Mouse (Mus musculus) embryonic facial prominence, embryonic 14.5 days (tissue): ENCODE results near the gene Trmt1. TPM values are rescaled to one million over a fixed set of nuclear protein-coding genes. Genes with fewer than 3 reads are reported as not detected.

ENCODE experiments used
- ATAC-seq: fragments of 200-750 bp; cut with Nextera tagmentation; 2 replicates; pipeline ENCODE4 v1.8.0; 2017; ENCODE audit warnings: low read depth, moderate number of reproducible peaks, moderate TSS enrichment
- DNase-seq: peaks from one replicate; pipeline ENCODE4 v3.0.0-alpha.2; 2015; ENCODE audit warnings: low spot score
- H3K27ac ChIP-seq: fragments of 300-500 bp; sonication (generic); replicated peaks from 2 replicates; pipeline ENCODE4 v1.5.1; 2014; ENCODE audit warnings: low read depth, mild to moderate bottlenecking, low read length, moderate library complexity
- H3K27me3 ChIP-seq: fragments of 300-500 bp; sonication (generic); replicated peaks from 2 replicates; pipeline ENCODE4 v1.6.1; 2014; ENCODE audit warnings: low read length; ENCODE audit not compliant: control insufficient read depth, insufficient read depth
- H3K36me3 ChIP-seq: fragments of 300-500 bp; sonication (generic); 2 replicates; pipeline ENCODE4 v1.6.1; 2014; ENCODE audit warnings: low read length, mixed read lengths; ENCODE audit not compliant: control insufficient read depth, insufficient read depth
- H3K4me1 ChIP-seq: fragments of 300-500 bp; sonication (generic); 2 replicates; pipeline ENCODE4 v1.6.1; 2014; ENCODE audit warnings: antibody characterized with exemption, low read length; ENCODE audit not compliant: control insufficient read depth, insufficient read depth
- H3K4me2 ChIP-seq: fragments of 300-500 bp; sonication (generic); 2 replicates; pipeline ENCODE4 v1.6.1; 2014; ENCODE audit warnings: low read depth, mild to moderate bottlenecking, low read length, moderate library complexity, mixed read lengths
- H3K4me3 ChIP-seq: fragments of 300-500 bp; sonication (generic); 2 replicates; pipeline ENCODE4 v1.5.1; 2014; ENCODE audit warnings: low read depth, mild to moderate bottlenecking, low read length
- H3K9ac ChIP-seq: fragments of 300-500 bp; sonication (generic); 2 replicates; pipeline ENCODE4 v1.6.1; 2014; ENCODE audit warnings: low read depth, mild to moderate bottlenecking, low read length, moderate library complexity, mixed read lengths
- H3K9me3 ChIP-seq: fragments of 300-500 bp; sonication (generic); 2 replicates; pipeline ENCODE4 v1.6.1; 2016; ENCODE audit warnings: low read length; ENCODE audit not compliant: control insufficient read depth
- WGBS: fragments of 180-500 bp; shearing (Covaris S2); extraction: QIAGEN DNeasy Blood & Tissue Kit; methylation state at CpG from one replicate; pipeline ENCODE4 v1.1.7; 2014; 5-methylcytosine and 5-hydroxymethylcytosine counted together
- polyA plus RNA-seq: library from polyadenylated mRNA; unstranded; fragments of >200 nt; fragmentation: Nextera tagmentation; extraction: Ambion mirVana; gene quantifications from 2 replicates; pipeline ENCODE4 v1.2.1, GENCODE M21; 2014

Gene Trmt1
- polyA plus RNA-seq, 1 experiment from 2014 or later, result 55.8 TPM

- Histone ChIP-seq H3K9ac (peak overlapping the region; percentile 14; the same call in 1 of the 2 replicates), H3K4me3 (no peak overlapping the region), H3K27me3 (no peaks in the 10 kb centered on the region), H3K4me1 (peaks cover 49% of the 10 kb centered on the region), H3K9me3 (no peaks in the 10 kb centered on the region), H3K36me3 (peaks cover 68% of the 10 kb centered on the region), H3K4me2 (0 out of 2 replicates have a peak overlapping the region, but pooled peaks have one; percentile 45), H3K27ac (peak overlapping the region; percentile 98)
- 41% methylated on average over 9 of the region's 9 CpGs for WGBS
- no peak for DNase-seq
- no peak for ATAC-seq
These were observed 38.6 kb downstream of the Trmt1 start for GRCm38 (mm10) chr8:84724683-84725082.

- H3K4me1 ChIP-seq, result peaks cover 51% of the 10 kb centered on the region
- DNase-seq, result no peak
- H3K27ac ChIP-seq, result peak overlapping the region; percentile 77
- H3K36me3 ChIP-seq, result peaks cover 61% of the 10 kb centered on the region
- H3K4me3 ChIP-seq, result no peak overlapping the region
- peak overlapping the region; percentile 14; the same call in 1 of the 2 replicates for H3K9ac ChIP-seq
- no peak for ATAC-seq
- no peaks in the 10 kb centered on the region for H3K9me3 ChIP-seq
- no peaks in the 10 kb centered on the region for H3K27me3 ChIP-seq
- no peak overlapping the region for H3K4me2 ChIP-seq
- WGBS, result 55% methylated on average over 10 of the region's 10 CpGs
These were observed 39.3 kb downstream of the Trmt1 start for GRCm38 (mm10) chr8:84725246-84725940.

GRCm38 (mm10) chr8:84725941-84726259, 39.8 kb downstream of the Trmt1 start:
- no peak for ATAC-seq
- peaks cover 56% of the 10 kb centered on the region for H3K36me3 ChIP-seq
- H3K4me1 ChIP-seq, result peaks cover 56% of the 10 kb centered on the region
- H3K9me3 ChIP-seq, result no peaks in the 10 kb centered on the region
- peak overlapping the region; percentile 77 for H3K27ac ChIP-seq
- H3K9ac ChIP-seq, result peak overlapping the region; percentile 14; the same call in 1 of the 2 replicates
- WGBS, result 22% methylated on average over 3 of the region's 3 CpGs
- H3K27me3 ChIP-seq, result no peaks in the 10 kb centered on the region
- H3K4me2 ChIP-seq, result no peak overlapping the region
- peak; percentile 66 for DNase-seq
- H3K4me3 ChIP-seq, result no peak overlapping the region

GRCm38 (mm10) chr8:84728474-84728873, 42.4 kb downstream of the Trmt1 start:
- ATAC-seq (no peak), DNase-seq (no peak)
- H3K4me1 ChIP-seq, result peaks cover 65% of the 10 kb centered on the region
- H3K27ac ChIP-seq, result no peak overlapping the region
- no peak overlapping the region for H3K4me2 ChIP-seq
- no peaks in the 10 kb centered on the region for H3K27me3 ChIP-seq
- no peak overlapping the region for H3K4me3 ChIP-seq
- H3K9ac ChIP-seq, result no peak overlapping the region
- H3K36me3 ChIP-seq, result peaks cover 47% of the 10 kb centered on the region
- WGBS, result 67% methylated on average over 3 of the region's 3 CpGs
- no peaks in the 10 kb centered on the region for H3K9me3 ChIP-seq

GRCm38 (mm10) chr8:84729921-84730362, 43.8 kb downstream of the Trmt1 start:
- ATAC-seq (no peak), DNase-seq (no peak)
- Histone ChIP-seq H3K27ac (no peak overlapping the region), H3K4me1 (peaks cover 51% of the 10 kb centered on the region), H3K36me3 (peaks cover 35% of the 10 kb centered on the region), H3K4me3 (no peak overlapping the region), H3K9me3 (no peaks in the 10 kb centered on the region), H3K9ac (no peak overlapping the region), H3K27me3 (no peaks in the 10 kb centered on the region), H3K4me2 (no peak overlapping the region)
- WGBS, result 83% methylated on average over 16 of the region's 16 CpGs

- no peak for ATAC-seq
- Histone ChIP-seq H3K4me1 (peaks cover 49% of the 10 kb centered on the region), H3K27me3 (no peaks in the 10 kb centered on the region), H3K4me2 (no peak overlapping the region), H3K9me3 (no peaks in the 10 kb centered on the region), H3K9ac (peak overlapping the region; percentile 35; the same call in 1 of the 2 replicates), H3K36me3 (peaks cover 28% of the 10 kb centered on the region), H3K27ac (peak overlapping the region; percentile 61), H3K4me3 (no peak overlapping the region)
- 61% methylated on average over 9 of the region's 9 CpGs for WGBS
- DNase-seq, result no peak
These were observed 44.6 kb downstream of the Trmt1 start for GRCm38 (mm10) chr8:84730541-84731370.

- Histone ChIP-seq H3K4me3 (no peak overlapping the region), H3K9ac (peak overlapping the region; percentile 35; the same call in 1 of the 2 replicates), H3K27me3 (no peaks in the 10 kb centered on the region), H3K36me3 (peaks cover 20% of the 10 kb centered on the region), H3K4me2 (no peak overlapping the region), H3K4me1 (peaks cover 48% of the 10 kb centered on the region), H3K27ac (peak overlapping the region; percentile 61), H3K9me3 (no peaks in the 10 kb centered on the region)
- DNase-seq, result no peak
- 60% methylated on average over 11 of the region's 11 CpGs for WGBS
- no peak for ATAC-seq
These were observed 45.5 kb downstream of the Trmt1 start for GRCm38 (mm10) chr8:84731371-84732177.

- Histone ChIP-seq H3K9me3 (no peaks in the 10 kb centered on the region), H3K4me3 (no peak overlapping the region), H3K27me3 (no peaks in the 10 kb centered on the region), H3K9ac (0 out of 2 replicates have a peak overlapping the region, but pooled peaks have one; percentile 7), H3K4me1 (peaks cover 48% of the 10 kb centered on the region), H3K27ac (peak overlapping the region; percentile 57; the same call in 1 of the 2 replicates), H3K36me3 (peaks cover 11% of the 10 kb centered on the region; the same call in 1 of the 2 replicates), H3K4me2 (0 out of 2 replicates have a peak overlapping the region, but pooled peaks have one; percentile 11)
- DNase-seq, result no peak
- WGBS, result 63% methylated on average over 5 of the region's 5 CpGs
- ATAC-seq, result no peak
These were observed 46.4 kb downstream of the Trmt1 start for GRCm38 (mm10) chr8:84732545-84732944.
